Mouse (Mus musculus): ENCODE data around the gene Rab8a. TPM values are rescaled to one million over a fixed set of nuclear protein-coding genes. Genes with fewer than 3 reads are reported as not detected.

Rab8a gene
- polyA plus RNA-seq, 1 experiment: 67.4 TPM

- 61% methylated on average over 1 of the region's 1 CpGs for WGBS
- no peak for TF ChIP-seq POLR2A (IDR thresholded peaks at IDR 0.05; ENCODE audit: borderline replicate concordance, extremely low read depth, low read depth, low read length)
- TF ChIP-seq CTCF (IDR thresholded peaks at IDR 0.05; ENCODE audit: insufficient read depth, low read length): no peak
- DNase-seq: no peak
- Histone ChIP-seq H3K4me1 (ENCODE audit: control insufficient read depth, insufficient read depth, low read length) (peaks cover 10% of the 10 kb centered on the region), H3K4me3 (replicated peaks; ENCODE audit: extremely low read depth, low read depth, low read length) (no peak overlapping the region)
Observed at GRCm38 (mm10) chr8:72132891-72133290, 28.1 kb upstream of the Rab8a start.

- Histone ChIP-seq H3K4me1 (ENCODE audit: control insufficient read depth, insufficient read depth, low read length) (peaks cover 10% of the 10 kb centered on the region), H3K4me3 (replicated peaks; ENCODE audit: extremely low read depth, low read depth, low read length) (no peak overlapping the region)
- DNase-seq: no peak
- TF ChIP-seq POLR2A (IDR thresholded peaks at IDR 0.05; ENCODE audit: borderline replicate concordance, extremely low read depth, low read depth, low read length) (no peak), CTCF (IDR thresholded peaks at IDR 0.05; ENCODE audit: insufficient read depth, low read length) (no peak)
- 25% methylated on average over 1 of the region's 1 CpGs for WGBS
Observed at GRCm38 (mm10) chr8:72133507-72133906, 27.5 kb upstream of the Rab8a start.

- peaks cover 10% of the 10 kb centered on the region for H3K4me1 ChIP-seq (ENCODE audit: control insufficient read depth, insufficient read depth, low read length)
- WGBS: under 1% methylated on average over 46 of the region's 49 CpGs
- TF ChIP-seq POLR2A (IDR thresholded peaks at IDR 0.05; ENCODE audit: borderline replicate concordance, extremely low read depth, low read depth, low read length): peak; percentile 83; the same call in 1 of the 2 replicates
- no peak for TF ChIP-seq CTCF (IDR thresholded peaks at IDR 0.05; ENCODE audit: insufficient read depth, low read length)
- DNase-seq: peak; percentile 71
- peak within 1 kb of the TSS; percentile 90 for H3K4me3 ChIP-seq (replicated peaks; ENCODE audit: extremely low read depth, low read depth, low read length)
Observed at GRCm38 (mm10) chr8:72134756-72135445, 26.1 kb upstream of the Rab8a start, which contains the start of gene Tpm4. TSS of gene Tpm4 (plus strand) at chr8:72134975.

- peak overlapping the region; percentile 90 for H3K4me3 ChIP-seq (replicated peaks; ENCODE audit: extremely low read depth, low read depth, low read length)
- under 1% methylated on average over 61 of the region's 62 CpGs for WGBS
- H3K4me1 ChIP-seq (ENCODE audit: control insufficient read depth, insufficient read depth, low read length): peaks cover 10% of the 10 kb centered on the region
- no peak for TF ChIP-seq CTCF (IDR thresholded peaks at IDR 0.05; ENCODE audit: insufficient read depth, low read length)
- no peak for TF ChIP-seq POLR2A (IDR thresholded peaks at IDR 0.05; ENCODE audit: borderline replicate concordance, extremely low read depth, low read depth, low read length)
- peak; percentile 73 for DNase-seq
Observed at GRCm38 (mm10) chr8:72135446-72136301, 25.3 kb upstream of the Rab8a start.

GRCm38 (mm10) chr8:72136302-72136978, 24.6 kb upstream of the Rab8a start:
- TF ChIP-seq CTCF (IDR thresholded peaks at IDR 0.05; ENCODE audit: insufficient read depth, low read length): no peak
- peak; percentile 61; the same call in 1 of the 2 replicates for TF ChIP-seq POLR2A (IDR thresholded peaks at IDR 0.05; ENCODE audit: borderline replicate concordance, extremely low read depth, low read depth, low read length)
- peak; percentile 59 for DNase-seq
- WGBS: 1% methylated on average over 18 of the region's 18 CpGs
- peaks cover 10% of the 10 kb centered on the region for H3K4me1 ChIP-seq (ENCODE audit: control insufficient read depth, insufficient read depth, low read length)
- H3K4me3 ChIP-seq (replicated peaks; ENCODE audit: extremely low read depth, low read depth, low read length): peak overlapping the region; percentile 90

- DNase-seq: no peak
- Histone ChIP-seq H3K4me1 (ENCODE audit: control insufficient read depth, insufficient read depth, low read length) (peaks cover 12% of the 10 kb centered on the region), H3K4me3 (replicated peaks; ENCODE audit: extremely low read depth, low read depth, low read length) (no peak overlapping the region)
- no peak for TF ChIP-seq POLR2A (IDR thresholded peaks at IDR 0.05; ENCODE audit: borderline replicate concordance, extremely low read depth, low read depth, low read length)
- TF ChIP-seq CTCF (IDR thresholded peaks at IDR 0.05; ENCODE audit: insufficient read depth, low read length): no peak
- WGBS: 79% methylated on average over 2 of the region's 2 CpGs
Observed at GRCm38 (mm10) chr8:72137431-72137830, 23.6 kb upstream of the Rab8a start.

- no peak for TF ChIP-seq POLR2A (IDR thresholded peaks at IDR 0.05; ENCODE audit: borderline replicate concordance, extremely low read depth, low read depth, low read length)
- no peak for TF ChIP-seq CTCF (IDR thresholded peaks at IDR 0.05; ENCODE audit: insufficient read depth, low read length)
- 97% methylated on average over 5 of the region's 5 CpGs for WGBS
- H3K4me1 ChIP-seq (ENCODE audit: control insufficient read depth, insufficient read depth, low read length): peaks cover 9% of the 10 kb centered on the region
- no peak for DNase-seq
- no peak overlapping the region for H3K4me3 ChIP-seq (replicated peaks; ENCODE audit: extremely low read depth, low read depth, low read length)
Observed at GRCm38 (mm10) chr8:72138456-72138855, 22.5 kb upstream of the Rab8a start.

- no peak for TF ChIP-seq POLR2A (IDR thresholded peaks at IDR 0.05; ENCODE audit: borderline replicate concordance, extremely low read depth, low read depth, low read length)
- TF ChIP-seq CTCF (IDR thresholded peaks at IDR 0.05; ENCODE audit: insufficient read depth, low read length): no peak
- Histone ChIP-seq H3K4me1 (ENCODE audit: control insufficient read depth, insufficient read depth, low read length) (peaks cover 9% of the 10 kb centered on the region), H3K4me3 (replicated peaks; ENCODE audit: extremely low read depth, low read depth, low read length) (no peak overlapping the region)
- DNase-seq: no peak
- WGBS: 87% methylated on average over 13 of the region's 13 CpGs
Observed at GRCm38 (mm10) chr8:72143256-72143824, 17.7 kb upstream of the Rab8a start.
